Mouse (Mus musculus): ENCODE data around the gene Esrrg. TPM values are rescaled to one million over a fixed set of nuclear protein-coding genes. Genes with fewer than 3 reads are reported as not detected.

Esrrg gene
- total and polyA plus RNA-seq, 2 experiments from 2014 or later = 17.1 to 39.8 TPM

GRCm38 (mm10) chr1:187742071-187742470 lies 133.5 kb downstream of the Esrrg start:
- Histone ChIP-seq H3K4me1 (ENCODE audit: insufficient read depth, low read length) (no peaks in the 10 kb centered on the region), H3K4me3 (ENCODE audit: low read depth, low read length) (no peak overlapping the region), H3K9me3 (ENCODE audit: low read length) (no peaks in the 10 kb centered on the region), H3K4me2 (ENCODE audit: low read depth, low read length, poor library complexity, severe bottlenecking) (no peak overlapping the region), H3K27me3 (ENCODE audit: insufficient read depth, low read length) (no peaks in the 10 kb centered on the region), H3K36me3 (ENCODE audit: insufficient read depth, low read length) (no peaks in the 10 kb centered on the region), H3K27ac (ENCODE audit: low read depth, low read length) (no peak overlapping the region), H3K9ac (replicated peaks; ENCODE audit: low read length, poor library complexity, severe bottlenecking) (no peak overlapping the region)
- DNase-seq (ENCODE audit: low spot score) (no peak), ATAC-seq (ENCODE audit: low FRiP score) (no peak)
- 60% methylated on average over 8 of the region's 8 CpGs for WGBS
- no peak for TF ChIP-seq CTCF (IDR thresholded peaks at IDR 0.05)

DNA sequence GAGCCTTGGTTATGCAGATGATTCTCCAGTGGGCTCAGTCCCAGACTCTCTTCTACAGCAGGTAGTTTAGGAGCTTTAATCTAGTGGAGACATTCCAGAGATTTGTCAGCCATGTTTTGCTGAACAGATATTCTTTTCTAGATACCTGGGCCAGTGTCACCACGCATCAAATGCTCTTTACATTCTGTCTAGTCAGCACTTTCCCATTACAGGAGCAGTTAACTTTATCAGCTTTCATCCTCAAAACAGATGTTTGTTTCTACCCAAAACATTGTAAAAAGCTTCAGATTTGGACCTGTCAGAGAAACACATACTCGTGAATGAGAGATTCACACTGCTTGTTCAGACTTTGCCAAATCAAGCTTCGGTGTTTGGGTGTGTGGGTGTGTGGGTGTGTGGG lies 140.7 kb downstream of the Esrrg start:
- H3K4me3 ChIP-seq (ENCODE audit: low read depth, low read length) = no peak overlapping the region
- no peaks in the 10 kb centered on the region for H3K36me3 ChIP-seq (ENCODE audit: insufficient read depth, low read length)
- no peak overlapping the region for H3K9ac ChIP-seq (replicated peaks; ENCODE audit: low read length, poor library complexity, severe bottlenecking)
- no peaks in the 10 kb centered on the region for H3K27me3 ChIP-seq (ENCODE audit: insufficient read depth, low read length)
- 97% methylated on average over 3 of the region's 3 CpGs for WGBS
- TF ChIP-seq CTCF (IDR thresholded peaks at IDR 0.05) = no peak
- no peak overlapping the region for H3K4me2 ChIP-seq (ENCODE audit: low read depth, low read length, poor library complexity, severe bottlenecking)
- ATAC-seq (ENCODE audit: low FRiP score) = no peak
- no peak overlapping the region for H3K27ac ChIP-seq (ENCODE audit: low read depth, low read length)
- DNase-seq (ENCODE audit: low spot score) = no peak
- H3K9me3 ChIP-seq (ENCODE audit: low read length) = no peaks in the 10 kb centered on the region
- no peaks in the 10 kb centered on the region for H3K4me1 ChIP-seq (ENCODE audit: insufficient read depth, low read length)

DNA sequence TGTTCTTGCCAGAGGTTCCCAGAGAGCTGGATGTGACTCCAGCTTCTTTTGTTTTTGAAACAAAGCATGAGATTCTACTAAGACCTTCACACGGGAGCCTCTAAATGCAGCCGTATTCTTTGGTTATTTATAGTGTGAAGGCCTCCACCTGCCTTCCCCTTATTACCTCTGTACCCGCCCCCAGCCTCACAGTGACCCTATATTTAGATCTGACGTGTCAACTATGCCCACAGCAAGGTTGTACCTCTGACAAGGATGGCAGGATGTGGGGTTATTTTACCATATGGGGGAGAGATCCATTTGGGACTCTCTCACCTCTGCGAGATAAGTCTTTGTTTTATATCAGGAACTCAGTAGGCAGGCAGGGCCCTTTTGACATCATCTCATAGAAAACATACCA lies 141.3 kb downstream of the Esrrg start:
- WGBS = 59% methylated on average over 5 of the region's 5 CpGs
- Histone ChIP-seq H3K4me1 (ENCODE audit: insufficient read depth, low read length) (no peaks in the 10 kb centered on the region), H3K9me3 (ENCODE audit: low read length) (no peaks in the 10 kb centered on the region), H3K4me3 (ENCODE audit: low read depth, low read length) (no peak overlapping the region), H3K4me2 (ENCODE audit: low read depth, low read length, poor library complexity, severe bottlenecking) (no peak overlapping the region), H3K27ac (ENCODE audit: low read depth, low read length) (no peak overlapping the region), H3K27me3 (ENCODE audit: insufficient read depth, low read length) (no peaks in the 10 kb centered on the region), H3K9ac (replicated peaks; ENCODE audit: low read length, poor library complexity, severe bottlenecking) (no peak overlapping the region), H3K36me3 (ENCODE audit: insufficient read depth, low read length) (no peaks in the 10 kb centered on the region)
- no peak for ATAC-seq (ENCODE audit: low FRiP score)
- TF ChIP-seq CTCF (IDR thresholded peaks at IDR 0.05) = no peak
- DNase-seq (ENCODE audit: low spot score) = no peak

DNA sequence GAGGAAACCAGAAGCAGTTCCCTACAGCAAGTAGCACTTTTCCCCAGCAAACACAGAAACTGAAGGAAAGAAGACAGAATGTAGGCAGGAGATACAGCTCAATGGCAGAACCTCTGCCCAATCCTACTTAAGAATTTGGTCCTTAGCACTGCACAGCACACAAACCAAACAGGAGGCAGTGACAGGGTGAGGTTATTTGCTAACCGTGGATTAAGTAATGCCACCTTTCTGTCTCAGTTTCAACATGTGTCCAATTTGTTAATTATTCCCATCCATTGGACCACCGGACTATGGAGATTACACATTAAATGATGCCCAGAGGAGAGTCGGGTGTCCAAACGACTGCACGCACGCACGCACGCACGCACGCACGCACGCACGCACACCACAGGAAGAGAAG lies 146.9 kb downstream of the Esrrg start:
- no peak overlapping the region for H3K4me2 ChIP-seq (ENCODE audit: low read depth, low read length, poor library complexity, severe bottlenecking)
- no peaks in the 10 kb centered on the region for H3K36me3 ChIP-seq (ENCODE audit: insufficient read depth, low read length)
- no peak for TF ChIP-seq CTCF (IDR thresholded peaks at IDR 0.05)
- 89% methylated on average over 13 of the region's 13 CpGs for WGBS
- H3K9ac ChIP-seq (replicated peaks; ENCODE audit: low read length, poor library complexity, severe bottlenecking) = no peak overlapping the region
- ATAC-seq (ENCODE audit: low FRiP score) (no peak), DNase-seq (ENCODE audit: low spot score) (no peak)
- H3K4me3 ChIP-seq (ENCODE audit: low read depth, low read length) = no peak overlapping the region
- no peak overlapping the region for H3K27ac ChIP-seq (ENCODE audit: low read depth, low read length)
- no peaks in the 10 kb centered on the region for H3K4me1 ChIP-seq (ENCODE audit: insufficient read depth, low read length)
- no peaks in the 10 kb centered on the region for H3K27me3 ChIP-seq (ENCODE audit: insufficient read depth, low read length)
- no peaks in the 10 kb centered on the region for H3K9me3 ChIP-seq (ENCODE audit: low read length)

DNA sequence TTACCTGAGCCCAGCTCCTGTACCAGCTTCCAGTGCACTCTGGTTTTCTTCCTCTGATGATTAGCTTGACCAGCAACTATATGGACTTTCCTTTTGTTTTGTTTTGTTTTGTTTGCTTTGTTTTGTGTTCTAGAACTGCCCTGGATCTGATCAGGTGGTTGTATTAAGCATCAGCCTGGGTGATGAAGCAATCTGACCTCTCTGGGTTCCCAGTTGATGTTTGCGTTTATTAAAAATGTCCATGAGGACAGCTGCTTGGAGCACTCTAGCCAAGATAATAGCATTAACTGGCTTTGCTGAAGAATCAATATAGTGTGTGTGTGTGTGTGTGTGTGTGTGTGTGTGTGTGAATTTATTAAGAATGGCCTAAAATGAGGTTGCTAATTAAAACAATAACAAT lies 149.4 kb downstream of the Esrrg start:
- WGBS = 82% methylated on average over 1 of the region's 1 CpGs
- Histone ChIP-seq H3K27me3 (ENCODE audit: insufficient read depth, low read length) (no peaks in the 10 kb centered on the region), H3K27ac (ENCODE audit: low read depth, low read length) (no peak overlapping the region), H3K4me2 (ENCODE audit: low read depth, low read length, poor library complexity, severe bottlenecking) (no peak overlapping the region), H3K9me3 (ENCODE audit: low read length) (no peaks in the 10 kb centered on the region), H3K9ac (replicated peaks; ENCODE audit: low read length, poor library complexity, severe bottlenecking) (no peak overlapping the region), H3K4me1 (ENCODE audit: insufficient read depth, low read length) (no peaks in the 10 kb centered on the region), H3K4me3 (ENCODE audit: low read depth, low read length) (no peak overlapping the region), H3K36me3 (ENCODE audit: insufficient read depth, low read length) (no peaks in the 10 kb centered on the region)
- TF ChIP-seq CTCF (IDR thresholded peaks at IDR 0.05) = no peak
- no peak for ATAC-seq (ENCODE audit: low FRiP score)
- no peak for DNase-seq (ENCODE audit: low spot score)

- 47% methylated on average over 3 of the region's 3 CpGs for WGBS
These were observed 150.0 kb downstream of the Esrrg start for GRCm38 (mm10) chr1:187758546-187758945.

More at GRCm38 (mm10) chr1:187758546-187758945, 150.0 kb downstream of the Esrrg start:
- no peak overlapping the region for H3K4me3 ChIP-seq (ENCODE audit: low read depth, low read length)
- H3K9me3 ChIP-seq (ENCODE audit: low read length) = no peaks in the 10 kb centered on the region
- H3K4me1 ChIP-seq (ENCODE audit: insufficient read depth, low read length) = no peaks in the 10 kb centered on the region
- H3K27me3 ChIP-seq (ENCODE audit: insufficient read depth, low read length) = no peaks in the 10 kb centered on the region
- no peak overlapping the region for H3K4me2 ChIP-seq (ENCODE audit: low read depth, low read length, poor library complexity, severe bottlenecking)
- H3K36me3 ChIP-seq (ENCODE audit: insufficient read depth, low read length) = no peaks in the 10 kb centered on the region
- DNase-seq (ENCODE audit: low spot score) (no peak), ATAC-seq (ENCODE audit: low FRiP score) (no peak)
- TF ChIP-seq CTCF (IDR thresholded peaks at IDR 0.05) = no peak
- H3K9ac ChIP-seq (replicated peaks; ENCODE audit: low read length, poor library complexity, severe bottlenecking) = no peak overlapping the region
- no peak overlapping the region for H3K27ac ChIP-seq (ENCODE audit: low read depth, low read length)

All from midbrain, postnatal 0 days (tissue).